Mouse (Mus musculus) erythroblast, embryonic 14.5 days (primary cell): Measurements from ENCODE around the gene Akr1c19.

ENCODE experiments used
- GATA1 ChIP-seq: IDR thresholded peaks from 2 replicates; pipeline ENCODE4 v1.6.1; 2012; ENCODE audit warnings: low read length, inconsistent platforms, mixed read lengths
- TAL1 ChIP-seq: IDR thresholded peaks from 3 replicates; pipeline ENCODE4 v1.6.1; 2012; ENCODE audit warnings: low read length, inconsistent platforms, mixed read lengths

DNA sequence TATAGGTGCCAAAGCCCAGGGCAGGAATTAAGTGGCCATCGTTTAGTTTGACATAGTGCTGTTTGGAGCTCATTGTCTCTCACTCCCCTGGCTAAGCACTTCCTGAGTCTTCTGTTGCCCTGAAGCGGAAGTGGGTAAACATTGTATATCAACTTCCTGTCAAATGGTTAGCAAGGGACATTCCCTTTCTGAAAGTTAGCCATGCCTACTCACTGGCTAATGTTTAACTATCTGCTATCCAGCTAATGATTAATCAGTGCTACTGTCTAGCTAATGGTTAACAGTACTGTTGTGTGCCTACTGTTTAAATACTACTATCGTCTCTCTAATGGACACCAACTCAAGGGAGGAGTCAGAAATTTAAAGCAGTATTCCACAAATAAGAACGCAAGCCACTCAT lies 50.8 kb downstream of the Akr1c19 start, which contains the start of gene Akr1c12:
- TF ChIP-seq TAL1 (no peak), GATA1 (no peak)
